Mouse (Mus musculus): ENCODE measurements around the gene Zfyve1.

Gene Zfyve1

GRCm38 (mm10) chr12:83524329-83524728, 72.7 kb downstream of the Zfyve1 start:
- no peak for DNase-seq (ENCODE audit: extremely low read depth, low read depth)

DNA sequence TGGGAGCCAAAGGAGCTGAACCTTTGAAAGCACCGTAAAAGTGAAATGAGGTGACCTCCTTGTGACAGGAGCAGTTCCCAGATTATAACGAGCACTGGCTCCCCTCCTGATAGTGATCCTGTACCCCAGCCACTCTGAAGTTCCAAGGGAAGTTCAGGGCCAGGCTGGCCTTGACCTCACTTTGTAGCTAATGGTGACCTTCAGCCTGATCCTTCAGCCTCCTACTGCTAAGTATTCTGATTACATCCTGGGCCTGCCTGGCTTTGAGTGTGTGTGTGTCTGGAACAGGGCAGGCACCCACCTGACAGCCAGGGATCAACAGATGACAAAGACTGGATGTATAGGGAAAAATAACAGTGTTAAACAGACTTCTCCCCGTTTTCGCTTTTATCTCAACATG, 73.1 kb downstream of the Zfyve1 start:
- DNase-seq (ENCODE audit: extremely low read depth, low read depth), result no peak

DNA sequence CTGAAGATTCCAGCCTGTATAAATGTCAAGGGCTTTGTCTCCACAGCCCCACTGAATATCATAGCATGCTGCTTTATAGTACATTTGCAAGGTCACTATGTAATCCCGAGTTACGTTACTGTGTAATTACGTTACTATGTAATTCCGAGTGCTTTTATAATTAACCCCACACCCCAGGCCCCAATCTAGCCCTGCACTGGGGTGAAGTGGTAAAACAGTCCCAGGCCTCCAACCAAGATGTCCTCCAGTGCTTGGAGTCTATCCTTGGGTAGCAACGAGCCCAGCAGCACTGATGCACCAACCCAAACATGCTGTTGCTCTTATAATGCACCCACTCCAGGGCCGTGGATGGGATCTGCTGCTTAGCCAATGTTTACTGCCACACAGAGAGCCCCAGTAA, 74.0 kb downstream of the Zfyve1 start:
- DNase-seq (ENCODE audit: extremely low read depth, low read depth), result no peak

DNA sequence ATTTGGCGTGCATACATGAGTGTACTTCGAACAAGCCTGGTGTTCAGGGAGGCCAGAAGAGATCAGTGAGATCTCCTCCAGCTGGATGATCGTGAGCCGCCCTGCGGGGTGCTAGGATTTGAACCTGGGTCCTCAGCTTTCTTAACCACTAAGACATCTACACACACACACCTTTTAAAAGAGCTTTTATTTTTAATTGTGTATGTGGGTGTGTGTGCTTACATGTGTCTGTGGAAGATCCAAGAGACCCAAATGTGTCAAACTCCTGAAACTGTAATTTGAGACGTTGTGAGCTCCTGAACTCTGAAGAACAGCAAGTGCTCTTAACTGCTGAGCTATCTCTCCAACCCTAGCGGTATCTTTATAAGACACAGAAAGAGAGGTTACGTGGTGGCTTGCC, 75.9 kb downstream of the Zfyve1 start:
- no peak for DNase-seq (ENCODE audit: extremely low read depth, low read depth)

DNA sequence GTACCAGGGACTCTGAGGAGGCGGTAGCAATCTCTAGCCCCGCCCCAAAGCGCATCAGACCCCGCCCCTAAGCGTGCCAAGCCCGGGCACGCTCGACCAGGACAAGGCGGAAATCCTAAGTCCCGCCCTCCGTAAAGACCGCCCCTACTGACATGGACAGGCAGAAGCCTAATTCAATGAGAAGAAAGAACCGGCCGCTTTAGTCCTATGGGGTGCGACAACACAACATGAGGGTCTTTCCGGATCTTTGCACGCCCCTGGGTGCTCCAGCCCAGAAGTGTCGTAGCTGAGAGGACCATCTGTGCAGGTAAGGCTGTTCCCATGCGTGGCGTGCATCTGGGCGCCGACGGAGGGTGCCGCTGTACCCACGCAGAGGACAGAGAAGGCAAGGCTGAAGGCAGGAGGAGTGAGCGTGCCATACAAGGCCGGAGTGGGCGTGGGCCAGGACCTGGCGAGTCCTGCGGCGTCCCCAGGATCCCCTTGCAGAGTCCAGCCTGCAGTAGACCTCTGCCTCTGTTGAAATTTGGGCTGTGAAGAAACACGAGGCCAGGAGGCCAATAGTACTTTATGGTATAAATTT, 76.6 kb downstream of the Zfyve1 start, which contains the start of gene Dcaf4:
Dcaf4 (plus strand) TSS at position 156 of the 580 bp plus-strand sequence.
- DNase-seq (ENCODE audit: extremely low read depth, low read depth), result peak; percentile 91

DNA sequence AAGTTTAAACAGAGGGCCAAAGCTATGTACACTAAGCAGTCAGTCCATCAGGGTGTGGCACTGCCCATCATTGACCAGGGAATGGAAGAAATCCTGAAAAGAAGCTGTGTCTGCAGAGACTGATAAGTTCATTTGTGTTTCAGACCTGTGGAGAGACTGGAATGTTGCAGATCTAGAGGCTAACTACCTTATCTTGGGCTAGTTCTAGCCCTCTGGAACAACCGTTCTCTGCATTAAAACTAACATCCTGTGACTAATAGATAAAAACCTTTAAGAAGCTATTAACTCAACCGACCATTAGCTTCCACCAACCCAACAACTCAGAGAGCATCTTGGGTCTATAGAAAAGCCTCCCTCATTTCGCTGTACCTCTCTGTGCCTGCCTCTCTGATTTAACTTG, 79.4 kb downstream of the Zfyve1 start:
- DNase-seq (ENCODE audit: extremely low read depth, low read depth), result no peak

DNA sequence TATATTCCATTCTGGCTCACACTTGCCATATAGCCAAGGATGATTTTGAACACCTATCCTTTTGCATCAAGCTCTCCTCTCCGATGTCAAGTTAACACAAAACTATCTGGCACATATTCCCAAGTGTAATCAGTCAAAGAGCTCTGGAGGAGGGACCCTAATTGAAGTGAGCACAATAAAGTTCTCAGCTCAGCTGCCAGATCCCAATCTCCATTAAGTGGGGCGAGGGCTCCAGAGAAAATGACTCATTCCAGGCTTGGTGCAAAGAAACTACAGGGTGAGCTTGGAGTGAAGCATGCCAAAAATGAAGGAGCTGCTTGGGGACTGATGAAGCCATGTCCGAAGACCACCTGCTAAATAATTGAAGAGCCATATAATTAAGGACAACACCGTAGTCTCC, 82.8 kb downstream of the Zfyve1 start:
- no peak for DNase-seq (ENCODE audit: extremely low read depth, low read depth)

- DNase-seq (ENCODE audit: extremely low read depth, low read depth), result no peak
Measured at GRCm38 (mm10) chr12:83513185-83513584, 83.8 kb downstream of the Zfyve1 start.

DNA sequence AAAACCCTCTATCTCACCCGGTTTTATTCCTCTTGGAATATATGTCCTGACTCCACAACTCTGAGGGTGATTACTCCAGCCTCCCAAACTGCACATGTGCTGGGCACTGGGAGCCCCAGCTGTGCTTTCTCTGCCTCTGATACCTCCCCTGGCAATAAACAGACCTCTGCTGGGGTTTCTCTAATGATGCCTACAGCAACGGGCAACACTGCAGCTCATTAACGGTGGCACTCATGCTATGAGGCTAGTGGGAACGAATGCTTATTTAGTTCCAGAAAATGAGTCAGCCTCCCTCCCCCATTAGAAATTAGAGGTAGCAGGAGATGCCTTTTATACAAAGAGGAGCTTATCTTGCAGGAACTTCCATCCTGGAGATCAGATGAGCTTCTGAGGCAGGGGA, 84.2 kb downstream of the Zfyve1 start:
- no peak for DNase-seq (ENCODE audit: extremely low read depth, low read depth)

GRCm38 (mm10) chr12:83510586-83510985, 86.4 kb downstream of the Zfyve1 start:
- no peak for DNase-seq (ENCODE audit: extremely low read depth, low read depth)

DNA sequence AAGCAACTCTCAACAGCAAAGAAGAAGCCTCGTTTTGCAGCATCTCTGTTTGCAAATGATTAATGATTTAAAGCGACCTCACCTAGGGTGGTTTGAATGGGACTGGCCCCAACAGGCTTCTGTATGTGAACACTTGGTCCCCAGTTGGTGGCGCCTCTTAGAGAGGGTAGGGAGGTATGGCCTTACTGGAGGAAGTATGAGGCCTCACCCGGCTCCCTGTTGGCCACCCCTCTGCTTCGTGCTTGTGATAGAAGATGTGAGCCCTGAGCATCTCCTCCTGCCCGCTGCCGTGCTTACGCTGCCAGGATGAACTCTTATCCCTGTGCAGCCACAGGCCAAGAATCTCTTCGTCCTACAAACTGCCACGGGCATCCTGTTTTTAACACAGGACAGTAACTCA, 90.5 kb downstream of the Zfyve1 start:
- DNase-seq (ENCODE audit: extremely low read depth, low read depth), result no peak

GRCm38 (mm10) chr12:83502190-83502589, 94.8 kb downstream of the Zfyve1 start:
- peak; percentile 64 for DNase-seq (ENCODE audit: extremely low read depth, low read depth)

GRCm38 (mm10) chr12:83499256-83499655, 97.8 kb downstream of the Zfyve1 start:
- no peak for DNase-seq (ENCODE audit: extremely low read depth, low read depth)

DNA sequence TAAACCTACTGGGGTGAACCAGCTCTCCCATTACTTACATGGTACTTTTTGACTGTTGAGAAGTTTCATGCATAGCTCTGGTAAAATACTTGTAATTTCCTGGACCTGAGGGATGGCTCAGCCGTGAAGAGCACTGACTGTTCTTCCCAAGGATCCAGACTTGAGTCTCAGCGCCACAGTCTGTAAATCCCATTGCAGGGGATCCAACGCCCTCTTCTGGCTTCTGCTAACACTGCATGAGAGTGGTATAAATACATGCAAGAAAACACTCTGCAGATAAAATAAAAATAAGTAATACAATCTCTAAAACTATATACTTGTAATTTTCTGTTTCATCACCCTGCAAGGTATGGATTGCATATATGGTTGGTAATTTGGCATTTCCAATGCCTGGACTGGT, 99.1 kb downstream of the Zfyve1 start:
- no peak for DNase-seq (ENCODE audit: extremely low read depth, low read depth)

DNA sequence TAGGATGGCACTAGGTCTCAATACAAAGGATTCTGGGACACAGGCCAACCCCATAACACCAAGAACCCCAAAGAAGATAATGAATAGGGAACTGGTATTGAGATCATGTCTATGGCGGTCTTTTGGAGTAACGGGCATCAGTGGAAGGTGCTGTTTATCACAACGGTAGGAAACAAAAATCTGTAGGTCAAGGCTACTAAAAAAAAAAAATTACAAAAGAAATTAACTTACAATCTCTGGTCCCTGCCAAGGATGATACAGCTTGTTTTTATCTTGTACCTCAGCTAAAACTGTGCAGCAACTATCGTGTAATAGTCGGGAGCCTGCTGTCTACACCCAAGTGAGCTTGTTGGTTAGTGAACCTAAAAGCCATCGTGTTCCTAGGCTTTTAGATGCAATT, 100.3 kb downstream of the Zfyve1 start:
- peak; percentile 76 for DNase-seq (ENCODE audit: extremely low read depth, low read depth)

All from MEL-GATA-1-ER (cell line).